Mouse (Mus musculus): ENCODE results near the gene Nedd8. TPM values are rescaled to one million over a fixed set of nuclear protein-coding genes. Genes with fewer than 3 reads are reported as not detected.

Nedd8 gene
- polyA plus RNA-seq, 1 experiment from 2014 or later = 535 TPM

GRCm38 (mm10) chr14:55637795-55638194 is 34.1 kb downstream of the Nedd8 start, which contains the start of gene Gm49378:
Gene Gm49378, minus strand, starts transcription at chr14:55637895.
- H3K9me3 ChIP-seq (replicated peaks; ENCODE audit: control insufficient read depth, low read length) = no peaks in the 10 kb centered on the region
- H3K27me3 ChIP-seq (ENCODE audit: control insufficient read depth, insufficient read depth, low read length) = no peaks in the 10 kb centered on the region
- no peak for ATAC-seq (replicated peaks; ENCODE audit: insufficient number of reproducible peaks, low FRiP score, low TSS enrichment)
- H3K4me3 ChIP-seq (ENCODE audit: low read depth, low read length) = no peak within 1 kb of the TSS
- peaks cover 34% of the 10 kb centered on the region for H3K36me3 ChIP-seq (ENCODE audit: control insufficient read depth, insufficient read depth, low read length)
- 92% methylated on average over 9 of the region's 9 CpGs for WGBS (ENCODE audit: insufficient replicate concordance)
- no peak within 1 kb of the TSS for H3K9ac ChIP-seq (ENCODE audit: low read depth, low read length)
- peaks cover 9% of the 10 kb centered on the region for H3K4me1 ChIP-seq (ENCODE audit: control insufficient read depth, insufficient read depth, low read length)
- no peak within 1 kb of the TSS for H3K4me2 ChIP-seq
- H3K27ac ChIP-seq (ENCODE audit: low read depth, low read length) = no peak within 1 kb of the TSS

- 1% methylated on average over 33 of the region's 33 CpGs for WGBS (ENCODE audit: insufficient replicate concordance)
- H3K27ac ChIP-seq (ENCODE audit: low read depth, low read length) = no peak within 1 kb of the TSS
These were observed 36.4 kb downstream of the Nedd8 start, which contains the start of gene Ipo4 for GRCm38 (mm10) chr14:55635523-55636007. Gene Ipo4, minus strand, starts transcription at chr14:55635957.

GRCm38 (mm10) chr14:55634874-55635522 is 36.9 kb downstream of the Nedd8 start:
- no peaks in the 10 kb centered on the region for H3K27me3 ChIP-seq (ENCODE audit: control insufficient read depth, insufficient read depth, low read length)
- H3K4me3 ChIP-seq (ENCODE audit: low read depth, low read length) = peak overlapping the region; percentile 65
- no peaks in the 10 kb centered on the region for H3K9me3 ChIP-seq (replicated peaks; ENCODE audit: control insufficient read depth, low read length)
- peak overlapping the region; percentile 76 for H3K9ac ChIP-seq (ENCODE audit: low read depth, low read length)
- H3K27ac ChIP-seq (ENCODE audit: low read depth, low read length) = no peak overlapping the region
- peak; percentile 59 for ATAC-seq (replicated peaks; ENCODE audit: insufficient number of reproducible peaks, low FRiP score, low TSS enrichment)
- H3K4me1 ChIP-seq (ENCODE audit: control insufficient read depth, insufficient read depth, low read length) = peaks cover 3% of the 10 kb centered on the region; the same call in 1 of the 2 replicates
- 2% methylated on average over 23 of the region's 23 CpGs for WGBS (ENCODE audit: insufficient replicate concordance)
- peaks cover 42% of the 10 kb centered on the region for H3K36me3 ChIP-seq (ENCODE audit: control insufficient read depth, insufficient read depth, low read length)
- H3K4me2 ChIP-seq = peak overlapping the region; percentile 78

More at GRCm38 (mm10) chr14:55635523-55636007, 36.4 kb downstream of the Nedd8 start, which contains the start of gene Ipo4:
- peak; percentile 64 for ATAC-seq (replicated peaks; ENCODE audit: insufficient number of reproducible peaks, low FRiP score, low TSS enrichment)
- Histone ChIP-seq H3K4me3 (ENCODE audit: low read depth, low read length) (peak within 1 kb of the TSS; percentile 65), H3K9me3 (replicated peaks; ENCODE audit: control insufficient read depth, low read length) (no peaks in the 10 kb centered on the region), H3K4me2 (peak within 1 kb of the TSS; percentile 78), H3K36me3 (ENCODE audit: control insufficient read depth, insufficient read depth, low read length) (peaks cover 38% of the 10 kb centered on the region), H3K27me3 (ENCODE audit: control insufficient read depth, insufficient read depth, low read length) (no peaks in the 10 kb centered on the region), H3K4me1 (ENCODE audit: control insufficient read depth, insufficient read depth, low read length) (peaks cover 3% of the 10 kb centered on the region; the same call in 1 of the 2 replicates), H3K9ac (ENCODE audit: low read depth, low read length) (peak within 1 kb of the TSS; percentile 76)

GRCm38 (mm10) chr14:55629312-55629711 is 42.6 kb downstream of the Nedd8 start:
- H3K4me2 ChIP-seq = no peak overlapping the region
- 0 out of 2 replicates have a peak, but pooled peaks cover 4% of the 10 kb centered on the region for H3K4me1 ChIP-seq (ENCODE audit: control insufficient read depth, insufficient read depth, low read length)
- WGBS (ENCODE audit: insufficient replicate concordance) = 52% methylated on average over 5 of the region's 5 CpGs
- H3K9ac ChIP-seq (ENCODE audit: low read depth, low read length) = no peak overlapping the region
- H3K9me3 ChIP-seq (replicated peaks; ENCODE audit: control insufficient read depth, low read length) = no peaks in the 10 kb centered on the region
- H3K36me3 ChIP-seq (ENCODE audit: control insufficient read depth, insufficient read depth, low read length) = peaks cover 58% of the 10 kb centered on the region
- no peak for ATAC-seq (replicated peaks; ENCODE audit: insufficient number of reproducible peaks, low FRiP score, low TSS enrichment)
- H3K27me3 ChIP-seq (ENCODE audit: control insufficient read depth, insufficient read depth, low read length) = no peaks in the 10 kb centered on the region
- H3K27ac ChIP-seq (ENCODE audit: low read depth, low read length) = no peak overlapping the region
- H3K4me3 ChIP-seq (ENCODE audit: low read depth, low read length) = no peak overlapping the region

- no peaks in the 10 kb centered on the region for H3K9me3 ChIP-seq (replicated peaks; ENCODE audit: control insufficient read depth, low read length)
- H3K4me1 ChIP-seq (ENCODE audit: control insufficient read depth, insufficient read depth, low read length) = 0 out of 2 replicates have a peak, but pooled peaks cover 4% of the 10 kb centered on the region
- no peaks in the 10 kb centered on the region for H3K27me3 ChIP-seq (ENCODE audit: control insufficient read depth, insufficient read depth, low read length)
- peaks cover 51% of the 10 kb centered on the region for H3K36me3 ChIP-seq (ENCODE audit: control insufficient read depth, insufficient read depth, low read length)
- no peak overlapping the region for H3K4me2 ChIP-seq
- no peak overlapping the region for H3K27ac ChIP-seq (ENCODE audit: low read depth, low read length)
- 90% methylated on average over 27 of the region's 27 CpGs for WGBS (ENCODE audit: insufficient replicate concordance)
- no peak overlapping the region for H3K9ac ChIP-seq (ENCODE audit: low read depth, low read length)
- ATAC-seq (replicated peaks; ENCODE audit: insufficient number of reproducible peaks, low FRiP score, low TSS enrichment) = no peak
- no peak overlapping the region for H3K4me3 ChIP-seq (ENCODE audit: low read depth, low read length)
These were observed 43.7 kb downstream of the Nedd8 start for GRCm38 (mm10) chr14:55628077-55628827.

GRCm38 (mm10) chr14:55618486-55619195 is 53.3 kb downstream of the Nedd8 start:
- no peak for ATAC-seq (replicated peaks; ENCODE audit: insufficient number of reproducible peaks, low FRiP score, low TSS enrichment)
- Histone ChIP-seq H3K4me2 (peak overlapping the region; percentile 57), H3K36me3 (ENCODE audit: control insufficient read depth, insufficient read depth, low read length) (no peaks in the 10 kb centered on the region), H3K4me1 (ENCODE audit: control insufficient read depth, insufficient read depth, low read length) (peaks cover 14% of the 10 kb centered on the region; the same call in 1 of the 2 replicates), H3K4me3 (ENCODE audit: low read depth, low read length) (peak overlapping the region; percentile 35), H3K27ac (ENCODE audit: low read depth, low read length) (no peak overlapping the region), H3K27me3 (ENCODE audit: control insufficient read depth, insufficient read depth, low read length) (no peaks in the 10 kb centered on the region), H3K9me3 (replicated peaks; ENCODE audit: control insufficient read depth, low read length) (no peaks in the 10 kb centered on the region), H3K9ac (ENCODE audit: low read depth, low read length) (peak overlapping the region; percentile 56; the same call in 1 of the 2 replicates)
- 33% methylated on average over 22 of the region's 22 CpGs for WGBS (ENCODE audit: insufficient replicate concordance)

GRCm38 (mm10) chr14:55617822-55618221 is 54.1 kb downstream of the Nedd8 start, which contains the start of gene Rec8:
Gene Rec8, plus strand, starts transcription at chr14:55618037.
- H3K27me3 ChIP-seq (ENCODE audit: control insufficient read depth, insufficient read depth, low read length) = no peaks in the 10 kb centered on the region
- H3K27ac ChIP-seq (ENCODE audit: low read depth, low read length) = no peak within 1 kb of the TSS
- peaks cover 14% of the 10 kb centered on the region; the same call in 1 of the 2 replicates for H3K4me1 ChIP-seq (ENCODE audit: control insufficient read depth, insufficient read depth, low read length)
- peak within 1 kb of the TSS; percentile 56; the same call in 1 of the 2 replicates for H3K9ac ChIP-seq (ENCODE audit: low read depth, low read length)
- WGBS (ENCODE audit: insufficient replicate concordance) = 9% methylated on average over 21 of the region's 21 CpGs
- H3K36me3 ChIP-seq (ENCODE audit: control insufficient read depth, insufficient read depth, low read length) = no peaks in the 10 kb centered on the region
- peak; percentile 71 for ATAC-seq (replicated peaks; ENCODE audit: insufficient number of reproducible peaks, low FRiP score, low TSS enrichment)
- H3K4me3 ChIP-seq (ENCODE audit: low read depth, low read length) = peak within 1 kb of the TSS; percentile 35
- H3K4me2 ChIP-seq = peak within 1 kb of the TSS; percentile 57
- H3K9me3 ChIP-seq (replicated peaks; ENCODE audit: control insufficient read depth, low read length) = no peaks in the 10 kb centered on the region

- no peak overlapping the region for H3K4me3 ChIP-seq (ENCODE audit: low read depth, low read length)
- H3K4me2 ChIP-seq = no peak overlapping the region
- H3K9me3 ChIP-seq (replicated peaks; ENCODE audit: control insufficient read depth, low read length) = no peaks in the 10 kb centered on the region
- no peak overlapping the region for H3K27ac ChIP-seq (ENCODE audit: low read depth, low read length)
- H3K9ac ChIP-seq (ENCODE audit: low read depth, low read length) = no peak overlapping the region
- 77% methylated on average over 2 of the region's 2 CpGs for WGBS (ENCODE audit: insufficient replicate concordance)
- no peak for ATAC-seq (replicated peaks; ENCODE audit: insufficient number of reproducible peaks, low FRiP score, low TSS enrichment)
- H3K36me3 ChIP-seq (ENCODE audit: control insufficient read depth, insufficient read depth, low read length) = no peaks in the 10 kb centered on the region
- H3K27me3 ChIP-seq (ENCODE audit: control insufficient read depth, insufficient read depth, low read length) = no peaks in the 10 kb centered on the region
- peaks cover 17% of the 10 kb centered on the region; the same call in 1 of the 2 replicates for H3K4me1 ChIP-seq (ENCODE audit: control insufficient read depth, insufficient read depth, low read length)
These were observed 55.1 kb downstream of the Nedd8 start for GRCm38 (mm10) chr14:55616844-55617243.

Measured in heart, embryonic 11.5 days (tissue).